Mouse (Mus musculus) small intestine, adult 2 months (tissue): ENCODE results near the gene Axl. TPM values are rescaled to one million over a fixed set of nuclear protein-coding genes. Genes with fewer than 3 reads are reported as not detected.
A peak's percentile ranks its signal among the peaks of the same experiment; 100 is the strongest.

ENCODE experiments used
- H3K27ac ChIP-seq: fragments of 200-500 bp; 2 replicates; pipeline ENCODE4 v1.5.1; 2012; ENCODE audit warnings: low read depth, low read length, control low read depth, inconsistent platforms; ENCODE audit not compliant: insufficient read depth
- H3K27me3 ChIP-seq: fragments of 200-500 bp; 2 replicates; pipeline ENCODE4 v1.6.1; 2012; ENCODE audit warnings: mild to moderate bottlenecking, moderate library complexity, low read length, inconsistent platforms; ENCODE audit not compliant: control insufficient read depth, insufficient read depth
- H3K36me3 ChIP-seq: fragments of 200-500 bp; 2 replicates; pipeline ENCODE4 v1.6.1; 2012; ENCODE audit warnings: mild to moderate bottlenecking, low read length, control low read depth, inconsistent platforms; ENCODE audit not compliant: control insufficient read depth, insufficient read depth
- H3K4me1 ChIP-seq: fragments of 200-500 bp; 2 replicates; pipeline ENCODE4 v1.6.1; 2012; ENCODE audit warnings: low read length, inconsistent platforms, mixed read lengths; ENCODE audit not compliant: control insufficient read depth, insufficient read depth, insufficient read length
- H3K4me3 ChIP-seq: fragments of 200-500 bp; 2 replicates; pipeline ENCODE4 v1.5.1; 2012; ENCODE audit warnings: low read depth, mild to moderate bottlenecking, control low read depth, inconsistent platforms, low read length, moderate library complexity
- CTCF ChIP-seq: fragments of 200-500 bp; IDR thresholded peaks from 2 replicates; pipeline ENCODE4 v1.5.1; 2012; ENCODE audit warnings: low read depth, mild to moderate bottlenecking, control low read depth, inconsistent platforms, low read length, moderate library complexity, mixed read lengths; ENCODE audit not compliant: insufficient replicate concordance, insufficient read length; ENCODE audit errors: extremely low read depth
- POLR2A ChIP-seq: fragments of 200-500 bp; IDR thresholded peaks from 2 replicates; pipeline ENCODE4 v1.6.1; 2012; ENCODE audit warnings: low read depth, mild to moderate bottlenecking, control low read depth, inconsistent platforms, low read length, moderate library complexity
- WGBS: fragments of 180-500 bp; shearing (Covaris S2); methylation state at CpG from one replicate; pipeline ENCODE4 v1.1.7; 2018; 5-methylcytosine and 5-hydroxymethylcytosine counted together
- polyA plus RNA-seq: library from polyadenylated mRNA; depleted of rRNA; stranded (reverse); fragments of >200 nt; gene quantifications from 2 replicates; pipeline ENCODE4 v1.2.3, GENCODE M21; 2012

The Axl gene
- polyA plus RNA-seq, 1 experiment = 14.4 TPM

GRCm38 (mm10) chr7:25816241-25816919 lies 27.9 kb upstream of the Axl start, which contains the start of gene Cyp2s1:
TSS of gene Cyp2s1 (minus strand) at chr7:25816913.
- WGBS = 2% methylated on average over 40 of the region's 40 CpGs
- no peaks in the 10 kb centered on the region for H3K36me3 ChIP-seq
- peak within 1 kb of the TSS; percentile 59 for H3K27ac ChIP-seq
- TF ChIP-seq CTCF (no peak), POLR2A (peak; percentile 18; the same call in 1 of the 2 replicates)
- peaks cover 17% of the 10 kb centered on the region for H3K4me1 ChIP-seq
- 0 out of 2 replicates have a peak, but pooled peaks cover 3% of the 10 kb centered on the region for H3K27me3 ChIP-seq
- peak within 1 kb of the TSS; percentile 69 for H3K4me3 ChIP-seq

GRCm38 (mm10) chr7:25815571-25815970 lies 27.1 kb upstream of the Axl start:
- Histone ChIP-seq H3K4me3 (peak overlapping the region; percentile 69), H3K27me3 (0 out of 2 replicates have a peak, but pooled peaks cover 3% of the 10 kb centered on the region), H3K36me3 (no peaks in the 10 kb centered on the region), H3K27ac (no peak overlapping the region), H3K4me1 (peaks cover 17% of the 10 kb centered on the region)
- 37% methylated on average over 7 of the region's 7 CpGs for WGBS
- no peak for TF ChIP-seq POLR2A
- TF ChIP-seq CTCF = no peak

DNA sequence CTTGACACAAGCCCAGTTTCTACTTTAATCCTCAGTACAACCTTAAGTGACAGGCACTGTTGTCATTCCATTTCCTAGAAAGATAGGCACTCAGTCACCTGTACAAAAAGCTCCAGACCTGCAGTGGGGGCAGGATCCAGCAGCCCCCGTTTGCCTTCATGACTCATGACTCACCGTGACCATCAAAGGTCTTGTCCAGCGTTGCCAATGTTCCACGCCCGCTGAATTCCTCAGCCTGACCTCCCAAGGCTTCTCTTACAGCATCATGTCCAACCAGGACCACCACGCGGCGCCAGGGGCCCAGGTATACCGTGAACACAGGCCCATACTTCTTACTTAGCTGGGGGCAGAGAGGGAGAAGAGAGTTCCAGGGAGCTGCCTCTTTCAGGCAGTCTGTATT lies 26.2 kb upstream of the Axl start:
- no peak overlapping the region for H3K27ac ChIP-seq
- 70% methylated on average over 9 of the region's 9 CpGs for WGBS
- no peak for TF ChIP-seq CTCF
- no peak for TF ChIP-seq POLR2A
- H3K4me3 ChIP-seq = no peak overlapping the region
- H3K36me3 ChIP-seq = no peaks in the 10 kb centered on the region
- H3K27me3 ChIP-seq = 0 out of 2 replicates have a peak, but pooled peaks cover 3% of the 10 kb centered on the region
- H3K4me1 ChIP-seq = peaks cover 17% of the 10 kb centered on the region

- peaks cover 16% of the 10 kb centered on the region for H3K4me1 ChIP-seq
- 0 out of 2 replicates have a peak, but pooled peaks cover 3% of the 10 kb centered on the region for H3K27me3 ChIP-seq
- H3K27ac ChIP-seq = no peak overlapping the region
- H3K36me3 ChIP-seq = peaks cover 7% of the 10 kb centered on the region
- 83% methylated on average over 1 of the region's 1 CpGs for WGBS
- H3K4me3 ChIP-seq = no peak overlapping the region
- no peak for TF ChIP-seq POLR2A
- no peak for TF ChIP-seq CTCF
These were observed 23.7 kb upstream of the Axl start for GRCm38 (mm10) chr7:25812195-25812594.

DNA sequence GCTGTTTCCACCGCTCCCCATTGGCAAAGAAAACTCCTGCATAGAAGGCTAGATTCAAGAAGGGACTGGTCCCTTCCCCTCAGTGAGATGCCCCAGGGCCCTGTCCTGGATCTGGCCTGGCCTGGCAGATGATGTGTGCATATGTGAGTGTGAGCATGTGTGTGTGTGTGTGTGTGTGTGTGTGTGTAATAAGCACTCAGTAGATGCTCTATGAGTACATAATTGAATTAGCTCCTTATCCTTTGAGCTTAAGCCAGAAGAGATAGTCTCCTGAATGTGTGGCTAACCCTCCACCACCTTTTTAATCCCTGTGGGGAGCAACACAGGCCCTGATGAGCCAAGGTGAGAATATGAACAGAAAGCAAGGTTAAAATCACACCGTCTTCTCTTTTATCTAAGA lies 23.2 kb upstream of the Axl start:
- H3K36me3 ChIP-seq = peaks cover 7% of the 10 kb centered on the region
- WGBS = 95% methylated on average over 2 of the region's 2 CpGs
- peaks cover 14% of the 10 kb centered on the region for H3K4me1 ChIP-seq
- no peak overlapping the region for H3K27ac ChIP-seq
- 0 out of 2 replicates have a peak, but pooled peaks cover 3% of the 10 kb centered on the region for H3K27me3 ChIP-seq
- no peak overlapping the region for H3K4me3 ChIP-seq
- no peak for TF ChIP-seq CTCF
- no peak for TF ChIP-seq POLR2A

- WGBS = 28% methylated on average over 21 of the region's 21 CpGs
- Histone ChIP-seq H3K4me1 (peaks cover 2% of the 10 kb centered on the region; the same call in 1 of the 2 replicates), H3K27me3 (no peaks in the 10 kb centered on the region), H3K27ac (no peak overlapping the region), H3K36me3 (peaks cover 22% of the 10 kb centered on the region), H3K4me3 (no peak overlapping the region)
- TF ChIP-seq CTCF = peak; percentile 61; the same call in 1 of the 2 replicates
- no peak for TF ChIP-seq POLR2A
These were observed 17.3 kb upstream of the Axl start for GRCm38 (mm10) chr7:25805631-25806343.

GRCm38 (mm10) chr7:25804792-25805191 lies 16.3 kb upstream of the Axl start:
- TF ChIP-seq CTCF (no peak), POLR2A (no peak)
- WGBS = 84% methylated on average over 4 of the region's 4 CpGs
- H3K27ac ChIP-seq = no peak overlapping the region
- H3K4me3 ChIP-seq = no peak overlapping the region
- peaks cover 22% of the 10 kb centered on the region for H3K36me3 ChIP-seq
- H3K27me3 ChIP-seq = no peaks in the 10 kb centered on the region
- H3K4me1 ChIP-seq = peaks cover 2% of the 10 kb centered on the region
